Mouse (Mus musculus): ENCODE measurements around the gene Dlx5.

DNA sequence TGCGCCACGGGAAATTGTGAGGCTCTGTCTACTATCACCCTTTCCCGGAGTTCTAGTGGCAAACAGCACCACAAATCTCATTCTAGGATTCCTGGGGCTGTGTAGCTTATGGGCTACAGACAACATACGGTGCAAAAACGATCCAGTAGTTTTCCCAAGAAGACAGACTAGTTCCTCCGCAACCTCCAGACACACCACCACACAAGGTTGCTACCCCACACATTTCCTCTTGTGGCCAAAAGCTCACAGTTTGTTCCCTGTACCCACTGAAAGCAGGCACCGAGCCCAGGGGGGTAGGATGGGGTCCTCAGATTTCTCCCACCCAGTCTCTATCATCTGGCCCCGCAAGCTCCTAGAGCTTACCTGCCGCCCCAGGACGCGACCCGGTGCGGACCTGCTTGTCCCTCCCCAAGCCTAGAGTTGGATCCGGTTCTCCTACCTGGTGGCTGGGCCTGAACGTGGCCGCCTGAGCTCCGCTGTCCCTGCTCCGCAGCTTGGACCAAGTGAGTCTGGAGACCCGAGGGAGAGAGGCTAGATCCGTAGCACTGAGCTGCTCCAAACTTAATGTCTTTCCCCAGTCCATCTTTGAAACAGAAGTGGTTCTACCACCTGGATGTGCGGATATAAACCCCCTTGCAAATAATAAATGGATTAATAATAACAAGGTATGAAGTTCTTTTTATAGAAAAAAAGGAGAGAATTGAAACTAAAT, 20.6 kb downstream of the Dlx5 start:
- TF ChIP-seq GATA1 (IDR thresholded peaks at IDR 0.05; ENCODE audit: low read length) (no peak), TAL1 (IDR thresholded peaks at IDR 0.05; ENCODE audit: low read length) (no peak)

All from erythroblast, embryonic 14.5 days (primary cell).